Mouse (Mus musculus): Measurements from ENCODE around the gene Aqp12. TPM values are rescaled to one million over a fixed set of nuclear protein-coding genes. Genes with fewer than 3 reads are reported as not detected.
"Not testable (repeated sequence)": the region's sequence is repeated elsewhere in the genome, so short reads cannot be mapped to it uniquely, and the experiment has no call there.

Aqp12 gene
- polyA plus RNA-seq (2012; fragmentation: generic; extraction: Trizol), result not detected
- long read RNA-seq, experiment 1, result 0 reads
- long read RNA-seq, experiment 2, result 0 reads

- Histone ChIP-seq H3K4me3 (ENCODE audit: insufficient read depth, poor library complexity, severe bottlenecking) (no peak within 1 kb of the TSS), H3ac (ENCODE audit: control insufficient read depth, insufficient read length, low read depth) (no peak within 1 kb of the TSS), H3K79me2 (ENCODE audit: control insufficient read depth, insufficient read depth) (no peaks in the 10 kb centered on the region), H3K36me3 (ENCODE audit: control insufficient read depth, insufficient read depth) (no peaks in the 10 kb centered on the region), H3K27me3 (ENCODE audit: control insufficient read depth, insufficient read depth, insufficient read length) (peaks cover 45% of the 10 kb centered on the region), H3K79me3 (ENCODE audit: low read depth) (no peaks in the 10 kb centered on the region)
- TF ChIP-seq MYOG (IDR thresholded peaks at IDR 0.05; ENCODE audit: control insufficient read depth, extremely low read depth, insufficient read length) (no peak), CTCF (IDR thresholded peaks at IDR 0.05; ENCODE audit: control insufficient read depth, insufficient read depth, insufficient read length) (no peak), MYOD1 (IDR thresholded peaks at IDR 0.05; ENCODE audit: control insufficient read depth, insufficient read length, low read depth) (no peak), MAX (IDR thresholded peaks at IDR 0.05) (no peak), USF1 (IDR thresholded peaks at IDR 0.05; ENCODE audit: low read depth) (no peak), CEBPB (IDR thresholded peaks at IDR 0.05; ENCODE audit: low read depth) (no peak), FOSL1 (IDR thresholded peaks at IDR 0.05; ENCODE audit: insufficient read depth, low read length, poor library complexity, severe bottlenecking) (no peak)
These were observed at the start of gene Aqp12 for GRCm38 (mm10) chr1:93006061-93006460. Aqp12 (plus strand) TSS chr1:93006334.

DNA sequence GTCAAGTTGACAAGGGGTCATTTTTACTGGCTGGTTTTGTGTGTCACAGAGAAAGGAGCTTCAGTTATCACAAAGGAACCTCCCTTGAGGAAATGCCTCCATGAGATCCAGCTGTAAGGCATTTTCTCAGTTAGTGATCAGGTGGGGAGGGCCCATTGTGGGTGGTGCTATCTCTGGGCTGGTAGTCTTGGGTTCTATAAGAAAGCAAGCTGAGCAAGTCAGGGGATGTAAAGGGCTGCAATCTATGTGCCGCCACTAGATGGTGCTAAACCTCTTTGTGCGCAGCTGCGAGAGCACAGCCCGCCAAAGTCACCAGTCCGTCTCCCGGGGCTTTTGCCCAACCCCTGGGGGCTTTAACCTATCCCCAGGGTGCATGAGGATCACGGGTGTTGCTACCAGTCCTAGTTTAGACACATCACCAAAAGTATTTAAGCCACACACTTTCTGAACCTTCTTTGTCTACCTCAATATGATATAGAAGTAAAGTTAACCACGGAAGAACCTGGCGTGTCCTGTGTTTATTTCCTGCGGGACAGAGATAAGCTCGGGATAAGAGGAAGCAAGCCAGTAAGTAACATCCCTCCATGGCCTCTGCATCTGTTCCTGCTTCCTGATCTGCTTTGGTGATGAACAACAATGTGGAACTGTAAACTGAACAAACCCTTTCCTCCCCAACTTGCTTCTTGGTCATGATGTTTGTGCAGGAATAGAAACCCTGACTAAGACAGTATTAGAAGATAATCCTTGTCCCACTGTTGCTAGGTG, 49.4 kb upstream of the Aqp12 start:
- H3K79me3 ChIP-seq (ENCODE audit: low read depth); H3K4me3 ChIP-seq (ENCODE audit: insufficient read depth, poor library complexity, severe bottlenecking); H3K36me3 ChIP-seq (ENCODE audit: control insufficient read depth, insufficient read depth): not testable (repeated sequence)

GRCm38 (mm10) chr1:92958999-92959398, 47.1 kb upstream of the Aqp12 start:
- no peaks in the 10 kb centered on the region for H3K79me3 ChIP-seq (ENCODE audit: low read depth)
- no peak overlapping the region for H3ac ChIP-seq (ENCODE audit: control insufficient read depth, insufficient read length, low read depth)
- TF ChIP-seq CTCF (IDR thresholded peaks at IDR 0.05; ENCODE audit: control insufficient read depth, insufficient read depth, insufficient read length) (no peak), MYOD1 (IDR thresholded peaks at IDR 0.05; ENCODE audit: control insufficient read depth, insufficient read length, low read depth) (no peak), CEBPB (IDR thresholded peaks at IDR 0.05; ENCODE audit: low read depth) (no peak), USF1 (IDR thresholded peaks at IDR 0.05; ENCODE audit: low read depth) (no peak), MAX (IDR thresholded peaks at IDR 0.05) (no peak), MYOG (IDR thresholded peaks at IDR 0.05; ENCODE audit: control insufficient read depth, extremely low read depth, insufficient read length) (no peak), FOSL1 (IDR thresholded peaks at IDR 0.05; ENCODE audit: insufficient read depth, low read length, poor library complexity, severe bottlenecking) (no peak)
- H3K27me3 ChIP-seq (ENCODE audit: control insufficient read depth, insufficient read depth, insufficient read length), result peaks cover 27% of the 10 kb centered on the region
- no peaks in the 10 kb centered on the region for H3K79me2 ChIP-seq (ENCODE audit: control insufficient read depth, insufficient read depth)
- no peak overlapping the region for H3K4me3 ChIP-seq (ENCODE audit: insufficient read depth, poor library complexity, severe bottlenecking)
- H3K36me3 ChIP-seq (ENCODE audit: control insufficient read depth, insufficient read depth), result no peaks in the 10 kb centered on the region

More for the DNA sequence above, 49.4 kb upstream of the Aqp12 start:
- not testable (repeated sequence) for H3K79me2 ChIP-seq (ENCODE audit: control insufficient read depth, insufficient read depth); H3ac ChIP-seq (ENCODE audit: control insufficient read depth, insufficient read length, low read depth)
- H3K27me3 ChIP-seq (ENCODE audit: control insufficient read depth, insufficient read depth, insufficient read length), result peaks cover 11% of the 10 kb centered on the region

GRCm38 (mm10) chr1:92970791-92971190, 35.3 kb upstream of the Aqp12 start:
- not testable (repeated sequence) for H3K27me3 ChIP-seq (ENCODE audit: control insufficient read depth, insufficient read depth, insufficient read length); H3K79me2 ChIP-seq (ENCODE audit: control insufficient read depth, insufficient read depth); H3ac ChIP-seq (ENCODE audit: control insufficient read depth, insufficient read length, low read depth); H3K4me3 ChIP-seq (ENCODE audit: insufficient read depth, poor library complexity, severe bottlenecking); H3K36me3 ChIP-seq (ENCODE audit: control insufficient read depth, insufficient read depth); H3K79me3 ChIP-seq (ENCODE audit: low read depth)

- H3ac ChIP-seq (ENCODE audit: control insufficient read depth, insufficient read length, low read depth), result no peak overlapping the region
- no peak overlapping the region for H3K4me3 ChIP-seq (ENCODE audit: insufficient read depth, poor library complexity, severe bottlenecking)
- no peaks in the 10 kb centered on the region for H3K79me3 ChIP-seq (ENCODE audit: low read depth)
- H3K27me3 ChIP-seq (ENCODE audit: control insufficient read depth, insufficient read depth, insufficient read length), result no peaks in the 10 kb centered on the region
- TF ChIP-seq CEBPB (IDR thresholded peaks at IDR 0.05; ENCODE audit: low read depth), result peak; percentile 22
- TF ChIP-seq FOSL1 (IDR thresholded peaks at IDR 0.05; ENCODE audit: insufficient read depth, low read length, poor library complexity, severe bottlenecking), result peak; percentile 58
- no peak for TF ChIP-seq CTCF (IDR thresholded peaks at IDR 0.05; ENCODE audit: control insufficient read depth, insufficient read depth, insufficient read length)
- TF ChIP-seq MYOD1 (IDR thresholded peaks at IDR 0.05; ENCODE audit: control insufficient read depth, insufficient read length, low read depth), result no peak
- no peak for TF ChIP-seq MYOG (IDR thresholded peaks at IDR 0.05; ENCODE audit: control insufficient read depth, extremely low read depth, insufficient read length)
- TF ChIP-seq USF1 (IDR thresholded peaks at IDR 0.05; ENCODE audit: low read depth), result no peak
- no peak for TF ChIP-seq MAX (IDR thresholded peaks at IDR 0.05)
- no peaks in the 10 kb centered on the region for H3K79me2 ChIP-seq (ENCODE audit: control insufficient read depth, insufficient read depth)
- no peaks in the 10 kb centered on the region for H3K36me3 ChIP-seq (ENCODE audit: control insufficient read depth, insufficient read depth)
These were observed 34.0 kb upstream of the Aqp12 start for GRCm38 (mm10) chr1:92971879-92972795.

- Histone ChIP-seq H3K36me3 (ENCODE audit: control insufficient read depth, insufficient read depth) (no peaks in the 10 kb centered on the region), H3ac (ENCODE audit: control insufficient read depth, insufficient read length, low read depth) (no peak overlapping the region), H3K27me3 (ENCODE audit: control insufficient read depth, insufficient read depth, insufficient read length) (no peaks in the 10 kb centered on the region), H3K4me3 (ENCODE audit: insufficient read depth, poor library complexity, severe bottlenecking) (no peak overlapping the region), H3K79me2 (ENCODE audit: control insufficient read depth, insufficient read depth) (no peaks in the 10 kb centered on the region), H3K79me3 (ENCODE audit: low read depth) (no peaks in the 10 kb centered on the region)
- TF ChIP-seq CEBPB (IDR thresholded peaks at IDR 0.05; ENCODE audit: low read depth), result no peak
- TF ChIP-seq MYOG (IDR thresholded peaks at IDR 0.05; ENCODE audit: control insufficient read depth, extremely low read depth, insufficient read length), result no peak
- no peak for TF ChIP-seq CTCF (IDR thresholded peaks at IDR 0.05; ENCODE audit: control insufficient read depth, insufficient read depth, insufficient read length)
- no peak for TF ChIP-seq MAX (IDR thresholded peaks at IDR 0.05)
- TF ChIP-seq USF1 (IDR thresholded peaks at IDR 0.05; ENCODE audit: low read depth), result no peak
- TF ChIP-seq MYOD1 (IDR thresholded peaks at IDR 0.05; ENCODE audit: control insufficient read depth, insufficient read length, low read depth), result no peak
- no peak for TF ChIP-seq FOSL1 (IDR thresholded peaks at IDR 0.05; ENCODE audit: insufficient read depth, low read length, poor library complexity, severe bottlenecking)
These were observed 33.3 kb upstream of the Aqp12 start for GRCm38 (mm10) chr1:92972854-92973253.

All from C2C12 (cell line).